In the genomic region with DNA sequence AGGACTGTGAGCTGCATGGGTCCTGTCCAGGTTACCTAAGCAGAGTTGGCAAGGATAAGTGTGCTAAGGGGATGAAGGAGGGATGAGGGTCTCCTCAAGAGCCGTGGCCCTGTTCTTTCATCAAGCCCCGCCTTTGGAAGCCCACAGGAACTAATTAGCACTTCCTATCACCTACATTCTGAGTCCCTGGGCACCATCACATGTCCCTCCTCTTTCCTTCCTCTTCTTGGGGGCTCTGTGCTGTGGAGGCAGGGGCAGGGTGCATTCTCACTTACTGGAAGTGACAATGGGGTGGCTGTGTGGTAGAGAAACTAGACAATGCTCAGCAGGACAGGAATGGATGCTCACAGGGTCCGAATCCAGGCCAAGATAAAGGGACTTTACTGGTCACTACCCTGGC, we compare ENCODE assay signal across 8 mouse cellular contexts. TPM values are rescaled to one million over a fixed set of nuclear protein-coding genes. Genes with fewer than 3 reads are reported as not detected.
DNase-seq lines count a peak whose midpoint lies in the region; ATAC-seq and TF ChIP-seq lines count a peak whose summit lies in the region.

No protein-coding gene starts in this region.

- H3K27ac ChIP-seq in kidney, adult 2 months (ENCODE audit: insufficient read depth, low read depth, low read length): peak overlapping the region; percentile 87
- H3K27ac ChIP-seq in heart, embryonic 16.5 days (ENCODE audit: low read length): peak overlapping the region; percentile 91

- peak; percentile 24 for DNase-seq in kidney, adult 2 months
- no peak for DNase-seq in kidney, adult 18-20 months
- DNase-seq in Muller cell, postnatal 12 days (ENCODE audit: inconsistent ontology term): peak; percentile 11
- DNase-seq in layer of hippocampus, adult 18-20 months (ENCODE audit: low spot score in 2 of 2): no peak
- no peak for DNase-seq in embryo, embryonic 10 days (ENCODE audit: low spot score)

- peak overlapping the region; percentile 23; the same call in 1 of the 2 replicates for H3K4me2 ChIP-seq in heart, embryonic 16.5 days (ENCODE audit: low read depth, low read length)

- TF ChIP-seq CTCF in kidney, adult 2 months (conservative IDR thresholded peaks at IDR 0.05; ENCODE audit: insufficient read depth, insufficient read length, low read depth, low read length): no peak

- no peak overlapping the region for H3K4me3 ChIP-seq in kidney, adult 2 months (ENCODE audit: insufficient read depth, low read depth, low read length)
- H3K4me3 ChIP-seq in heart, embryonic 16.5 days (ENCODE audit: low read length): no peak overlapping the region

- H3K4me1 ChIP-seq in kidney, adult 2 months (ENCODE audit: control insufficient read depth, insufficient read depth, low read length): peaks cover 25% of the 10 kb centered on the region
- H3K4me1 ChIP-seq in heart, embryonic 16.5 days (ENCODE audit: control insufficient read depth, insufficient read depth, low read length): peaks cover 41% of the 10 kb centered on the region

- H3K9me3 ChIP-seq in heart, embryonic 16.5 days (replicated peaks; ENCODE audit: control insufficient read depth, low read length): no peaks in the 10 kb centered on the region

- WGBS in kidney, adult 2 months: 52% methylated on average over 3 of the region's 3 CpGs
- WGBS in heart, embryonic 16.5 days: 23% methylated on average over 3 of the region's 3 CpGs

- peak overlapping the region; percentile 25; the same call in 1 of the 2 replicates for H3K9ac ChIP-seq in heart, embryonic 16.5 days (ENCODE audit: low read length)

- TF ChIP-seq POLR2A in kidney, adult 2 months (IDR thresholded peaks at IDR 0.05; ENCODE audit: low read depth, low read length): no peak

- H3K36me3 ChIP-seq in kidney, adult 2 months (ENCODE audit: control insufficient read depth, insufficient read depth, low read length): no peaks in the 10 kb centered on the region
- H3K36me3 ChIP-seq in heart, embryonic 16.5 days (ENCODE audit: control insufficient read depth, insufficient read depth): no peaks in the 10 kb centered on the region

- ATAC-seq in heart, embryonic 16.5 days (replicated peaks; ENCODE audit: extremely low read depth, insufficient read depth, low FRiP score): no peak
- ATAC-seq in megakaryocyte, adult 5-6 weeks (ENCODE audit: poor library complexity, severe bottlenecking): peak; percentile 37
- ATAC-seq in frontal cortex, adult (ENCODE audit: low TSS enrichment): no peak

- no peaks in the 10 kb centered on the region for H3K27me3 ChIP-seq in kidney, adult 2 months (replicated peaks; ENCODE audit: control insufficient read depth, insufficient read depth, low read length)
- no peaks in the 10 kb centered on the region for H3K27me3 ChIP-seq in heart, embryonic 16.5 days (ENCODE audit: control insufficient read depth, insufficient read depth, low read length)

RNA-seq across cellular contexts. Expression of a gene that starts 3.4 kb away (rescaled TPM):
- polyA plus RNA-seq in kidney, adult 2 months (2012; rRNA removed): 399 and 462 TPM in 2 replicates
- 316 and 336 TPM in 2 replicates for polyA plus RNA-seq in heart, embryonic 16.5 days (2015; fragmentation: Nextera tagmentation; extraction: Ambion mirVana)
- total RNA-seq in megakaryocyte, adult 5-6 weeks (2015): 244 and 278 TPM in 2 replicates
- total RNA-seq in megakaryocyte, adult 5-6 weeks (2017): 158 and 180 TPM in 2 replicates
- 100 to 1,000 TPM; 690 to 729 TPM for total RNA-seq in layer of hippocampus, adult 18-20 months (2021)

RNA-seq across cellular contexts. Expression of a gene that starts 18.8 kb away (rescaled TPM):
- 14.7 and 15.7 TPM in 2 replicates for polyA plus RNA-seq in kidney, adult 2 months (2012; rRNA removed)
- polyA plus RNA-seq in heart, embryonic 16.5 days (2015; fragmentation: Nextera tagmentation; extraction: Ambion mirVana): not detected in 2 replicates
- total RNA-seq in megakaryocyte, adult 5-6 weeks (2015): not detected in 2 replicates
- total RNA-seq in megakaryocyte, adult 5-6 weeks (2017): not detected in 2 replicates
- 1 to 10 TPM; 3.1 to 4.2 TPM for total RNA-seq in layer of hippocampus, adult 18-20 months (2021)

Comparison
In these comparisons a context has a peak if more than half of its experiments do, and no peak if none do; other contexts are left out.
1. DNase-seq: peak in kidney, adult 2 months (single experiment) and Muller cell, postnatal 12 days (single experiment); none in kidney, adult 18-20 months (single experiment), layer of hippocampus, adult 18-20 months (0 of 2) and embryo, embryonic 10 days (single experiment).
2. RNA of a gene that starts 18.8 kb away (total RNA-seq): 3.1 to 4.2 TPM in layer of hippocampus, adult 18-20 months; not detected in megakaryocyte, adult 5-6 weeks; every median in the first group is over 4 times any median in the second.